Comparison of ENCODE assay signal across 9 mouse cellular contexts in the genomic region with DNA sequence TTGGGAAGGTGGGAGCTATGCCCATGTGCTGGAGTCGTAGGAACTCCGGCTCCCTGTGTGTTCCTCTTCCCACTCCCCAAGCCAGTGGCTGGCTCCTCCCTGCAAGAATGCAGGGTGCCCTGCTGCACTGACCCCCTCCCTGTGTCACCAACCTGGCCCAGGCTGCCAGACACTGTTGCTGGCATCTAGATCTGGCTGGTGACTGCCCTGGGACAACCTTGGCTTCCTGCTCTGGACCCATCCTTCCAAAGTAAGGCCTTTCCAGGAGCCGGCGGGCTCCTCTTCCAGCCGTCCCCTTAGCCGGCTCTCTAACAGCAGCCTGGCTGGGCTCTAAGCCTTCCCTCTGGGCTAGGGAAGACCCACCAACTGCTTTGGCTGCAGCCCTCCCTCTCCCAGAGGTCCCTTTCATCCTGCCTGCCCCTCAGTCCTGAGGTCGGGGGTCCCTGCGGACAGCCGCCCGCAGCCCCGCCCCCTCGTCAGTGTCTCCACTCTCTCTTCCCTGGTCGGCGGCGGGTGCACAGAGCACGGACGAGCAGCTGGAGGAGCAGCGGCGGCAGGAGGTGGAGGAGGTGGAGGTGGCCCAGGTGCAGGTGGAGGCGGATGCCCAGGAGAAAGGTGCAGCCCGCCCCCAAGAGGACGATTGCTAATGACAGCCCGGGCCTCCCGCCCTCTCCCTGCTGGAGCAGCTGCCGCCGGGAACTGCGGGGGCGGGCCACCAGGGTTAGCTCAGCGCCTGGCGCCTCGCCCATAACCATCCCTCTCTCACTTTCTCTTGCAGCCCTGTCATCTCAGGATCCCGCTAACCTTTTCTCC. TPM values are rescaled to one million over a fixed set of nuclear protein-coding genes. Genes with fewer than 3 reads are reported as not detected.
DNase-seq lines count a peak whose midpoint lies in the region; ATAC-seq and TF ChIP-seq lines count a peak whose summit lies in the region.
"Had no signal": no experiment of that assay in that cellular context is flagged by ENCODE, and none has a peak within 500 bp of the region (broad histone marks: within the 10 kb centered on the region; RNA-seq: fewer than 3 reads in every experiment).

No protein-coding gene starts in this region.

- peak; percentile 94 for DNase-seq in MN1 (ENCODE audit: low spot score)
- DNase-seq in cerebellum, adult 8-10 months, result peak; percentile 93
- DNase-seq in frontal cortex, postnatal 10 days (ENCODE audit: low spot score in 2 of 2), result peak; percentile 87
- peak; percentile 71 for DNase-seq in hindbrain, embryonic 11.5 days (ENCODE audit: low spot score)
- DNase-seq in layer of hippocampus, adult 9-11 months, result peak; percentile 96
- DNase-seq in lung, adult 2 months, result peak; percentile 69
- DNase-seq in retina, embryonic 14.5 days (ENCODE audit: low spot score), result peak; percentile 62

- no peaks in the 10 kb centered on the region for H3K27me3 ChIP-seq in hindbrain, embryonic 11.5 days (ENCODE audit: control insufficient read depth, insufficient read depth, low read length)

- H3K4me3 ChIP-seq in hindbrain, embryonic 11.5 days (ENCODE audit: low read depth, low read length), result peak overlapping the region; percentile 1; the same call in 1 of the 2 replicates
- no peak overlapping the region for H3K4me3 ChIP-seq in lung, adult 2 months (replicated peaks; ENCODE audit: extremely low read depth, low read depth, low read length)
- H3K4me3 ChIP-seq: erythroblast, embryonic 14.5 days had no signal

- peak; percentile 55 for ATAC-seq in hindbrain, embryonic 11.5 days (ENCODE audit: low FRiP score)
- ATAC-seq in megakaryocyte-erythroid progenitor cell, adult 5-6 weeks (replicated peaks; ENCODE audit: low FRiP score, low TSS enrichment, poor library complexity, severe bottlenecking), result no peak

- peaks cover 16% of the 10 kb centered on the region for H3K4me1 ChIP-seq in hindbrain, embryonic 11.5 days (replicated peaks; ENCODE audit: control insufficient read depth, insufficient read depth, low read length)
- H3K4me1 ChIP-seq in lung, adult 2 months (ENCODE audit: control insufficient read depth, insufficient read depth, low read length), result peaks cover 3% of the 10 kb centered on the region; the same call in 1 of the 2 replicates

- no peak for TF ChIP-seq CTCF in lung, adult 2 months (IDR thresholded peaks at IDR 0.05; ENCODE audit: insufficient read depth, low read length)

- H3K27ac ChIP-seq in hindbrain, embryonic 11.5 days (ENCODE audit: low read depth, low read length), result peak overlapping the region; percentile 79

- WGBS in hindbrain, embryonic 11.5 days, result 9% methylated on average over 23 of the region's 32 CpGs
- WGBS in lung, adult 2 months, result 31% methylated on average over 31 of the region's 32 CpGs

- peak overlapping the region; percentile 40 for H3K9ac ChIP-seq in hindbrain, embryonic 11.5 days (ENCODE audit: low read depth, low read length)

- peak overlapping the region; percentile 45 for H3K4me2 ChIP-seq in hindbrain, embryonic 11.5 days (replicated peaks; ENCODE audit: low read depth, low read length)

- no peak for TF ChIP-seq POLR2A in lung, adult 2 months (IDR thresholded peaks at IDR 0.05; ENCODE audit: borderline replicate concordance, extremely low read depth, low read depth, low read length)

- no peaks in the 10 kb centered on the region for H3K9me3 ChIP-seq in hindbrain, embryonic 11.5 days (ENCODE audit: control insufficient read depth, low read length)

- H3K36me3 ChIP-seq in hindbrain, embryonic 11.5 days (ENCODE audit: control insufficient read depth, insufficient read depth, low read length), result 0 out of 2 replicates have a peak, but pooled peaks cover 3% of the 10 kb centered on the region

RNA-seq across cellular contexts. Expression of a gene that starts 8.2 kb away (rescaled TPM):
- polyA plus RNA-seq in hindbrain, embryonic 11.5 days (2014; fragmentation: Nextera tagmentation; extraction: Ambion mirVana), result 62.7 and 65.8 TPM in 2 replicates
- polyA plus RNA-seq in lung, adult 2 months (2012; rRNA removed), result 114 and 128 TPM in 2 replicates
- 0.82 TPM in 1 of 2 replicates, not detected in the other for total RNA-seq in megakaryocyte-erythroid progenitor cell, adult 5-6 weeks (2014; fragmentation: Nextera tagmentation)
- total RNA-seq in megakaryocyte-erythroid progenitor cell, adult 5-6 weeks (2017), result 2.2 TPM in 1 of 2 replicates, not detected in the other

RNA-seq across cellular contexts. Expression of a gene that starts 30.4 kb away (rescaled TPM):
- 2.6 and 2.7 TPM in 2 replicates for polyA plus RNA-seq in hindbrain, embryonic 11.5 days (2014; fragmentation: Nextera tagmentation; extraction: Ambion mirVana)
- polyA plus RNA-seq in lung, adult 2 months (2012; rRNA removed), result 136 and 145 TPM in 2 replicates
- total RNA-seq in megakaryocyte-erythroid progenitor cell, adult 5-6 weeks (2014; fragmentation: Nextera tagmentation), result 18.7 and 23.2 TPM in 2 replicates
- total RNA-seq in megakaryocyte-erythroid progenitor cell, adult 5-6 weeks (2017), result 37.0 and 41.1 TPM in 2 replicates

RNA-seq across cellular contexts. Expression of a gene that starts 30.9 kb away (rescaled TPM):
- 8.5 TPM in 2 replicates for polyA plus RNA-seq in hindbrain, embryonic 11.5 days (2014; fragmentation: Nextera tagmentation; extraction: Ambion mirVana)
- 122 and 136 TPM in 2 replicates for polyA plus RNA-seq in lung, adult 2 months (2012; rRNA removed)
- total RNA-seq in megakaryocyte-erythroid progenitor cell, adult 5-6 weeks (2014; fragmentation: Nextera tagmentation), result 6.4 and 10.2 TPM in 2 replicates
- 0.80 and 2.1 TPM in 2 replicates for total RNA-seq in megakaryocyte-erythroid progenitor cell, adult 5-6 weeks (2017)

RNA-seq across cellular contexts. Expression of a gene that starts 31.8 kb away (rescaled TPM):
- polyA plus RNA-seq in hindbrain, embryonic 11.5 days (2014; fragmentation: Nextera tagmentation; extraction: Ambion mirVana), result 0.05 and 0.24 TPM in 2 replicates
- polyA plus RNA-seq in lung, adult 2 months (2012; rRNA removed), result 0.33 and 1.2 TPM in 2 replicates
- total RNA-seq in megakaryocyte-erythroid progenitor cell, adult 5-6 weeks (2014; fragmentation: Nextera tagmentation), result 0.96 TPM in 1 of 2 replicates, not detected in the other
- total RNA-seq in megakaryocyte-erythroid progenitor cell, adult 5-6 weeks (2017), result 0.46 TPM in 1 of 2 replicates, not detected in the other

RNA-seq across cellular contexts. Expression of a gene that starts 40.9 kb away (rescaled TPM):
- polyA plus RNA-seq in hindbrain, embryonic 11.5 days (2014; fragmentation: Nextera tagmentation; extraction: Ambion mirVana), result not detected in 2 replicates
- polyA plus RNA-seq in lung, adult 2 months (2012; rRNA removed), result not detected in 2 replicates
- not detected in 2 replicates for total RNA-seq in megakaryocyte-erythroid progenitor cell, adult 5-6 weeks (2014; fragmentation: Nextera tagmentation)
- not detected in 2 replicates for total RNA-seq in megakaryocyte-erythroid progenitor cell, adult 5-6 weeks (2017)
- polyA plus RNA-seq: erythroblast, embryonic 14.5 days had no signal

Comparison
In these comparisons a context has a peak if more than half of its experiments do, and no peak if none do; other contexts are left out.
1. RNA of a gene that starts 30.4 kb away (polyA plus RNA-seq): 136 to 145 TPM in lung, adult 2 months; 2.6 to 2.7 TPM in hindbrain, embryonic 11.5 days; every median in the first group is over 10 times any median in the second.
2. RNA of a gene that starts 30.9 kb away (polyA plus RNA-seq): 122 to 136 TPM in lung, adult 2 months; 8.5 TPM in hindbrain, embryonic 11.5 days; every median in the first group is over 10 times any median in the second.
3. Peak in every context shown above with its lines, with median percentiles within 50 percentile points of each other: DNase-seq.